Mouse (Mus musculus) heart, adult 2 months (tissue): Measurements from ENCODE around the gene Dync1li1.

ENCODE experiments used
- CTCF ChIP-seq: fragments of 200-600 bp; IDR thresholded peaks from 2 replicates; pipeline ENCODE4 v1.8.1; 2022; ENCODE audit warnings: antibody characterized with exemption, mild to moderate bottlenecking, moderate library complexity
- EP300 ChIP-seq: fragments of 200-500 bp; IDR thresholded peaks from 2 replicates; pipeline ENCODE4 v1.6.1; 2011; ENCODE audit warnings: low read depth, low read length, control low read depth; ENCODE audit not compliant: insufficient read depth
- POLR2A ChIP-seq: fragments of 200-500 bp; IDR thresholded peaks from 2 replicates; pipeline ENCODE4 v1.6.1; 2011; ENCODE audit warnings: mild to moderate bottlenecking, low read depth, low read length, control low read depth; ENCODE audit not compliant: insufficient read depth

GRCm38 (mm10) chr9:114751582-114751981 lies 63.0 kb downstream of the Dync1li1 start:
- no peak for TF ChIP-seq POLR2A
- peak; percentile 60 for TF ChIP-seq CTCF
- TF ChIP-seq EP300: no peak
